Mouse (Mus musculus) CH12F3 (cell line): ENCODE results near the gene Gm10696.
"Not testable (repeated sequence)": the region's sequence is repeated elsewhere in the genome, so short reads cannot be mapped to it uniquely, and the experiment has no call there.

Experiments
- in situ Hi-C: fragments of 300-500 bp; cut with MboI; formaldehyde crosslinking; loops from 2 replicates; pipeline ENCODE4 v1.14.3; 2020; ENCODE audit warnings: low sequenced_read_pairs

Gene Gm10696

GRCm38 (mm10) chr3:94178093-94178492 lies at the start of gene Gm10696:
Gm10696 (minus strand) TSS chr3:94178193.
- in situ Hi-C loops, result not testable (repeated sequence)

- in situ Hi-C loops, result not testable (repeated sequence)
Observed at GRCm38 (mm10) chr3:94196414-94196813, 18.4 kb upstream of the Gm10696 start, which contains the start of gene Gm5286. Gm5286 (plus strand) TSS chr3:94196714.

- in situ Hi-C loops, result not testable (repeated sequence)
Observed at GRCm38 (mm10) chr3:94167351-94167750, 10.6 kb downstream of the Gm10696 start.
